Mouse (Mus musculus): ENCODE data around the gene Gigyf1. TPM values are rescaled to one million over a fixed set of nuclear protein-coding genes. Genes with fewer than 3 reads are reported as not detected.

Gigyf1 gene
- total and polyA plus RNA-seq, 3 experiments: 0.98 to 12.3 (median 5.9) TPM

DNA sequence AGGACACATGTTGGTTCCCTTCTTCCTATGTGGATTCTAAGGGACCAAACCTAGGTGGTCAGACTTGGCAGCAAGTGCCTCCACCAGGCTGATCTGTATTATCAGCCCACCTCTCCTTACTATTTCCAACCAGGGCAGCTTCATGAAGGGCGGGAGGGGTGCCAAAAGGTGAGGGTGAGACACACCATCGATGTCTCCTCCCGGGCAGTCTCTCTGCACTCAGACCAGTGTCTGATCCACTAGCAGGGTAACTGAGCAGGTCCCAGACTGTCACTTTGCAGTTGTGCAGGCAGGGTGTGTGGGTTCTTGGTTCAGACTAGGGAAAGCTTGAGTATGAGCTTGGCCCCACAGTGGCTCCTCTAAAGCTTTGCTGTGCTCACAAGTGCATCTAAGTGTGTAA, 3.5 kb upstream of the Gigyf1 start:
- Histone ChIP-seq H3K4me1 (ENCODE audit: control insufficient read depth in 1 of 2, insufficient read depth in 2 of 2) (peaks cover 3 to 29% of the 10 kb centered on the region in 2 experiments; a peak in 3 of 4 replicates), H3K4me2 (ENCODE audit: insufficient read depth, low read depth, poor library complexity, severe bottlenecking) (no peak overlapping the region), H3K4me3 (replicated peaks in 1 of 3; ENCODE audit: low read depth in 2 of 3, low read length in 2 of 3, poor library complexity in 1 of 3) (no peak overlapping the region), H3K27me3 (replicated peaks) (no peaks in the 10 kb centered on the region), H3K27ac (ENCODE audit: insufficient read depth, low read depth) (no peak overlapping the region), H3K79me2 (replicated peaks; ENCODE audit: control insufficient read depth, extremely low read depth, insufficient read depth, poor library complexity, severe bottlenecking) (peaks cover 26% of the 10 kb centered on the region), H3K36me3 (replicated peaks in 1 of 2; ENCODE audit: control insufficient read depth in 1 of 2, insufficient read depth in 1 of 2, low read length in 1 of 2) (peaks cover 18 to 63% of the 10 kb centered on the region in 2 experiments), H3K9me3 (replicated peaks; ENCODE audit: low read length) (no peaks in the 10 kb centered on the region), H3K9ac (ENCODE audit: insufficient read depth, low read depth) (no peak overlapping the region)
- in situ Hi-C loops (cut with MboI; ENCODE audit: low pct_ligation_motif_present, low pct_unique_long_range_greater_than_20kb, low sequenced_read_pairs): loop anchor here (25.0 kb wide), 1 partner anchor 247 kb away; no protein-coding TSS in a partner anchor
- TF ChIP-seq JUND (conservative IDR thresholded peaks at IDR 0.05; ENCODE audit: low read depth, low read length) (no peak), CHD2 (IDR thresholded peaks at IDR 0.05; ENCODE audit: low read length) (no peak), PAX5 (IDR thresholded peaks at IDR 0.05; ENCODE audit: low read length) (no peak), NELFE (IDR thresholded peaks at IDR 0.05; ENCODE audit: low read depth, low read length) (no peak), MXI1 (IDR thresholded peaks at IDR 0.05; ENCODE audit: low read depth, low read length) (no peak), POLR2AphosphoS2 (IDR thresholded peaks at IDR 0.05; ENCODE audit: low read depth, low read length) (no peak), MAZ (IDR thresholded peaks at IDR 0.05; ENCODE audit: low read depth, low read length) (no peak), ZKSCAN1 (IDR thresholded peaks at IDR 0.05; ENCODE audit: borderline replicate concordance, low read depth, low read length) (no peak), MAX (IDR thresholded peaks at IDR 0.05; ENCODE audit: low read length) (no peak), SIN3A (IDR thresholded peaks at IDR 0.05; ENCODE audit: low read length) (no peak), CHD1 (IDR thresholded peaks at IDR 0.05; ENCODE audit: low read depth, low read length) (no peak), E2F4 (IDR thresholded peaks at IDR 0.05; ENCODE audit: insufficient replicate concordance, low read depth, low read length) (no peak), UBTF (IDR thresholded peaks at IDR 0.05; ENCODE audit: low read depth, low read length) (no peak), BHLHE40 (IDR thresholded peaks at IDR 0.05; ENCODE audit: low read depth, low read length) (no peak), RAD21 (IDR thresholded peaks at IDR 0.05; ENCODE audit: low read depth, low read length) (no peak), TBP (conservative IDR thresholded peaks at IDR 0.05; ENCODE audit: low read depth, low read length) (no peak), POLR2A (IDR thresholded peaks at IDR 0.05; ENCODE audit: low read depth, low read length) (no peak)
- dilution Hi-C loops (cut with MboI; ENCODE audit: extremely low pct_ligation_motif_present, extremely low pct_unique_long_range_greater_than_20kb, low sequenced_read_pairs): no loop called here
- no peak for DNase-seq (ENCODE audit: extremely low read depth)

DNA sequence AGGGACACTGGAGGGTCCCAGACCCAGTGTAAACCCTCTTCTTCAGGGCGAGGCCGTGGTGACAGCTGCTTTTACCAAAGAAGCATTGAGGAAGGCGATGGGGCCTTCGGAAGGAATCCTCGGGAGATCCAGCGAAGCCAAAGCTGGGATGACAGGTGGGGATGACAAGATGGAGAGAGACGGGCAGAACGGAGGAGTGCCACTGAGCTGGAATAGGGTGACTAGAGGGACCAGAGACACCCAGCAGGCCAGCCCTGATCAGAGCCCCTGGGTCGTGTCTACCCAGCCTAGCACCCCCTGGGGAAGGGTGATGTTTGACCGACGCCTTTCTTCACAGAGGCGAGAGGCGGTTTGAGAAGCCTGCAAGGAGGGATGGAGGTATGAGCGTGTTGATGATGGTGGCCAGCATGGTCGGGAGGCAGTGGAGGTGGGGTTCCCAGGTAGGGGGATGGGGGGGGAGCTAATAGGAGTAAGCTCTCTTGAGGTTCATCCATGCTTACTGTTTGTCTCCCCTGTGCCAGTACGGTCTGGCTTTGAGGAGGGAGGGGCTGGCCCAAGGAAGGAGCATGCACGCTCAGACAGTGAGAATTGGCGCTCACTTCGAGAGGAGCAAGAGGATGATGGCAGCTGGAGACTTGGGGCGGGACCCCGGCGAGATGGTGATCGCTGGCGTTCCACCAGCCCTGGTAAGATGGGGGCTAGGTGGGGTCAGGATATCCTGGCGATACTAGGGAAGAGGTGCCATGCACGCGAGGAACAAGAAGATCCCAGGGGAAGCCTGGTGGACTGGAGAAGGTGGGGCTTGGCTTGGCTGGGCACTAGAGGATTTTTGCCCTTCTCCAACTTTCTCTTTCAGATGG, 1.6 kb downstream of the Gigyf1 start:
- in situ Hi-C loops (cut with MboI; ENCODE audit: low pct_ligation_motif_present, low pct_unique_long_range_greater_than_20kb, low sequenced_read_pairs) (loop anchor here (25.0 kb wide), 1 partner anchor 242 kb away; no protein-coding TSS in a partner anchor), dilution Hi-C loops (cut with MboI; ENCODE audit: extremely low pct_ligation_motif_present, extremely low pct_unique_long_range_greater_than_20kb, low sequenced_read_pairs) (no loop called here)
- no peak for TF ChIP-seq POLR2A (IDR thresholded peaks at IDR 0.05; ENCODE audit: low read depth, low read length)
- TF ChIP-seq CHD1 (IDR thresholded peaks at IDR 0.05; ENCODE audit: low read depth, low read length): no peak
- TF ChIP-seq POLR2AphosphoS2 (IDR thresholded peaks at IDR 0.05; ENCODE audit: low read depth, low read length): no peak
- no peak for TF ChIP-seq NRF1 (IDR thresholded peaks at IDR 0.05; ENCODE audit: low read depth, low read length)
- TF ChIP-seq KAT2A (IDR thresholded peaks at IDR 0.05; ENCODE audit: insufficient replicate concordance, low read length): no peak
- no peak for TF ChIP-seq ZNF384 (IDR thresholded peaks at IDR 0.05; ENCODE audit: low read depth, low read length)
- no peak overlapping the region for H3K4me3 ChIP-seq (replicated peaks in 1 of 3; ENCODE audit: low read depth in 2 of 3, low read length in 2 of 3, poor library complexity in 1 of 3)
- no peaks in the 10 kb centered on the region for H3K27me3 ChIP-seq (replicated peaks)
- no peak for DNase-seq (ENCODE audit: extremely low read depth)
- H3K9me3 ChIP-seq (replicated peaks; ENCODE audit: low read length): no peaks in the 10 kb centered on the region
- peaks cover 5% of the 10 kb centered on the region; the same call in 1 of the 2 replicates for H3K79me2 ChIP-seq (replicated peaks; ENCODE audit: control insufficient read depth, extremely low read depth, insufficient read depth, poor library complexity, severe bottlenecking)
- no peak overlapping the region for H3K9ac ChIP-seq (ENCODE audit: insufficient read depth, low read depth)
- H3K4me2 ChIP-seq (ENCODE audit: insufficient read depth, low read depth, poor library complexity, severe bottlenecking): no peak overlapping the region
- peaks cover 65 to 89% of the 10 kb centered on the region in 2 experiments for H3K36me3 ChIP-seq (replicated peaks in 1 of 2; ENCODE audit: control insufficient read depth in 1 of 2, insufficient read depth in 1 of 2, low read length in 1 of 2)
- H3K4me1 ChIP-seq (ENCODE audit: control insufficient read depth in 1 of 2, insufficient read depth in 2 of 2): peaks cover 0 to 12% of the 10 kb centered on the region in 2 experiments; a peak in 2 of 4 replicates
- H3K27ac ChIP-seq (ENCODE audit: insufficient read depth, low read depth): no peak overlapping the region
